28 mouse cellular contexts compared by ENCODE assay signal in the genomic region with DNA sequence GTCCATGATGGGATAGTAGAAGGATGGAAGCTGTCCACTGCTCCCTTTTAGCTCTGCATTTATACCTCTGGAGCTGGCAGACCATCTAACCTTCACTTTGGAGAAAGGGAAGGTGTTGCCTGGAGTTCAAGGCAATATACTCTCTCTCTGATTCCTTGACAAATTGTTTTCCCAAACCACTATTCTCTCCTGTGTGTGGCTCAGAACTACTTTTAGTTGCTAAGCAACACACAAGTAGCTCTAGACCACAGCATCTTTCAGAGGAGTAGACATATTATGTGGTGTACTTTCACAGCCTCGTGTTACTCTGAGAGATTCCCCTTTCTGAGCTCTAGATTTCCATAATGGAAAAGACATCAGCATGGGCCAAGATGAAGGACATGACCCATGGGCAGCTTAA.
"Had no signal": no experiment of that assay in that cellular context is flagged by ENCODE, and none has a peak within 500 bp of the region (broad histone marks: within the 10 kb centered on the region; RNA-seq: fewer than 3 reads in every experiment).

No protein-coding gene starts in this region.

- H3K4me3 ChIP-seq: embryonic facial prominence, embryonic 10.5 days; embryonic facial prominence, embryonic 12.5 days; embryonic facial prominence, embryonic 13.5 days; embryonic facial prominence, embryonic 15.5 days; erythroblast, embryonic 14.5 days; forebrain, embryonic 12.5 days; forebrain, embryonic 13.5 days; forebrain, embryonic 15.5 days; gastrocnemius, adult 2 months; heart, embryonic 12.5 days; heart, embryonic 13.5 days had no signal

- H3K9ac ChIP-seq: embryonic facial prominence, embryonic 12.5 days; embryonic facial prominence, embryonic 13.5 days; embryonic facial prominence, embryonic 15.5 days; forebrain, embryonic 12.5 days; forebrain, embryonic 13.5 days; forebrain, embryonic 15.5 days; heart, embryonic 12.5 days; heart, embryonic 13.5 days had no signal

- H3K27ac ChIP-seq: embryonic facial prominence, embryonic 10.5 days; embryonic facial prominence, embryonic 12.5 days; embryonic facial prominence, embryonic 13.5 days; embryonic facial prominence, embryonic 15.5 days; forebrain, embryonic 12.5 days; forebrain, embryonic 13.5 days; forebrain, embryonic 15.5 days; gastrocnemius, adult 2 months; heart, embryonic 13.5 days had no signal

- H3K27me3 ChIP-seq: embryonic facial prominence, embryonic 12.5 days; embryonic facial prominence, embryonic 13.5 days; embryonic facial prominence, embryonic 15.5 days; forebrain, embryonic 12.5 days; forebrain, embryonic 13.5 days; forebrain, embryonic 15.5 days; heart, embryonic 12.5 days; heart, embryonic 13.5 days had no signal

- ATAC-seq: forebrain, embryonic 13.5 days; forebrain, embryonic 14.5 days; forebrain, embryonic 15.5 days; forebrain, embryonic 16.5 days had no signal

- H3K4me1 ChIP-seq: embryonic facial prominence, embryonic 10.5 days; embryonic facial prominence, embryonic 12.5 days; embryonic facial prominence, embryonic 13.5 days; embryonic facial prominence, embryonic 15.5 days; forebrain, embryonic 12.5 days; forebrain, embryonic 13.5 days; forebrain, embryonic 15.5 days; heart, embryonic 12.5 days; heart, embryonic 13.5 days had no signal

- H3K4me2 ChIP-seq: embryonic facial prominence, embryonic 12.5 days; embryonic facial prominence, embryonic 13.5 days; embryonic facial prominence, embryonic 15.5 days; forebrain, embryonic 12.5 days; forebrain, embryonic 13.5 days; forebrain, embryonic 15.5 days; heart, embryonic 12.5 days; heart, embryonic 13.5 days had no signal

- H3K9me3 ChIP-seq: embryonic facial prominence, embryonic 10.5 days; embryonic facial prominence, embryonic 12.5 days; embryonic facial prominence, embryonic 13.5 days; embryonic facial prominence, embryonic 15.5 days; forebrain, embryonic 12.5 days; forebrain, embryonic 13.5 days; forebrain, embryonic 15.5 days; heart, embryonic 12.5 days; heart, embryonic 13.5 days had no signal

- DNase-seq: cerebellum, adult 18-20 months; cerebellum, adult 2 months; cerebellum, adult 8-10 months; cerebellum, adult 9-10 months; cerebellum, adult 9-11 months; cerebellum, postnatal 10 days; cerebellum, postnatal 14 days; cerebellum, postnatal 25 days; cerebellum, postnatal 36 days; embryo, embryonic 11 days; gastrocnemius, adult 2 months; gastrocnemius, postnatal 10 days; gastrocnemius, postnatal 14 days; gastrocnemius, postnatal 25 days; gastrocnemius, postnatal 36 days; heart, adult 18-20 months had no signal

- H3K36me3 ChIP-seq: embryonic facial prominence, embryonic 10.5 days; embryonic facial prominence, embryonic 12.5 days; embryonic facial prominence, embryonic 13.5 days; embryonic facial prominence, embryonic 15.5 days; forebrain, embryonic 12.5 days; forebrain, embryonic 15.5 days; heart, embryonic 12.5 days; heart, embryonic 13.5 days had no signal
